Mouse (Mus musculus) embryonic facial prominence, embryonic 12.5 days (tissue): ENCODE data around the gene Lats1. TPM values are rescaled to one million over a fixed set of nuclear protein-coding genes. Genes with fewer than 3 reads are reported as not detected.

Source experiments
- ATAC-seq: fragments of 200-750 bp; cut with Nextera tagmentation; 2 replicates; pipeline ENCODE4 v1.8.0; 2017; ENCODE audit not compliant: insufficient number of reproducible peaks, insufficient read depth, low FRiP score, low TSS enrichment
- H3K27ac ChIP-seq: fragments of 300-500 bp; sonication (generic); 2 replicates; pipeline ENCODE4 v1.5.1; 2016; ENCODE audit warnings: mild to moderate bottlenecking
- H3K27me3 ChIP-seq: fragments of 300-500 bp; sonication (generic); 2 replicates; pipeline ENCODE4 v1.6.1; 2016; ENCODE audit warnings: mild to moderate bottlenecking, moderate library complexity
- H3K36me3 ChIP-seq: fragments of 300-500 bp; sonication (generic); 2 replicates; pipeline ENCODE4 v1.6.1; 2016; ENCODE audit warnings: mild to moderate bottlenecking
- H3K4me1 ChIP-seq: fragments of 300-500 bp; sonication (generic); 2 replicates; pipeline ENCODE4 v1.6.1; 2016
- H3K4me2 ChIP-seq: fragments of 300-500 bp; sonication (generic); replicated peaks from 2 replicates; pipeline ENCODE4 v1.6.1; 2016; ENCODE audit warnings: mild to moderate bottlenecking, moderate library complexity
- H3K4me3 ChIP-seq: fragments of 300-500 bp; sonication (generic); 2 replicates; pipeline ENCODE4 v1.5.1; 2016; ENCODE audit warnings: mild to moderate bottlenecking
- H3K9ac ChIP-seq: fragments of 300-500 bp; sonication (generic); 2 replicates; pipeline ENCODE4 v1.6.1; 2016; ENCODE audit warnings: mild to moderate bottlenecking, moderate library complexity
- H3K9me3 ChIP-seq: fragments of 300-500 bp; sonication (generic); 2 replicates; pipeline ENCODE4 v1.6.1; 2016; ENCODE audit warnings: mild to moderate bottlenecking, moderate library complexity
- WGBS: fragments of 180-500 bp; shearing (Covaris S2); methylation state at CpG from one replicate; pipeline ENCODE4 v1.1.7; 2016; 5-methylcytosine and 5-hydroxymethylcytosine counted together
- polyA plus RNA-seq: library from polyadenylated mRNA; unstranded; fragments of >200 nt; fragmentation: Nextera tagmentation; extraction: Ambion mirVana; gene quantifications from 2 replicates; pipeline ENCODE4 v1.2.1, GENCODE M21; 2016

The Lats1 gene
- polyA plus RNA-seq, 1 experiment from 2014 or later, result 9.5 TPM

DNA sequence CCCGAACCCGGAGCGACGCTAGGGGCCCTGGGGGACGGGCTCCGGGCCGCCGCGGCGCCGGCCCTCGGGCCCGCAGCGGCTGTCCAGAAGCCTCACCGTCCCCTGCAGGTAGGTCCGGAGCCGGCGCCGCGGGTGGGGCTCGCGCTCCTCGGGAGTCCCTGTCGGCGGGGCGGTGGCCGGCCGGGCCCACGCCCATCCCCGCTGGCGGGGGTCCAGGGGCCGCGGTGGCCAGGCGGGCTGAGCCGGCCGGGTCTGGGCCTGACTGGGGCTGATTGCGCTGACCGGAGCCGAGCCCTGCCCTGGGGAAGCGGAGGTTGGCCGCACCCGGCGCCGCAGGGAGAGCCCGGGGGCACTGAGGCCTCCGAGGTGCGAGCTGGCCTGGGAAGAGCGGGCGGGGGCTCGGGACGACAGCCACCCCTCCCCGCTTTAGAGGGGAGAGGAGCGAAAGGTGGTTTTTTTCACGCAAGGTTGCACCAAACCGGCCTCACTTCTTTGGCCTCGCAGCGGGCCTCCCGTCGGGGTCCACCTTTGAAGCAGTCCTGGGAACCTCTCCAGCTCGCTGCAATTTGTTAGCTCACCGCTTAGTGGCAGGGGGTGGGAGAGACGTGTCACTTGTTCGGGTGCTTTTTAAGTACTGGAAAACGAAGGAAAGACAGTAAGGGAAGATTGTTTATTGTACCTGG lies 470 bp downstream of the Lats1 start:
- peak overlapping the region; percentile 98 for H3K4me3 ChIP-seq
- no peaks in the 10 kb centered on the region for H3K9me3 ChIP-seq
- H3K4me1 ChIP-seq, result peaks cover 24% of the 10 kb centered on the region; the same call in 1 of the 2 replicates
- H3K27me3 ChIP-seq, result no peaks in the 10 kb centered on the region
- peaks cover 30% of the 10 kb centered on the region for H3K36me3 ChIP-seq
- WGBS, result 1% methylated on average over 47 of the region's 64 CpGs
- H3K27ac ChIP-seq, result peak overlapping the region; percentile 96
- H3K9ac ChIP-seq, result peak overlapping the region; percentile 100
- peak overlapping the region; percentile 75 for H3K4me2 ChIP-seq
- peak; percentile 87 for ATAC-seq

DNA sequence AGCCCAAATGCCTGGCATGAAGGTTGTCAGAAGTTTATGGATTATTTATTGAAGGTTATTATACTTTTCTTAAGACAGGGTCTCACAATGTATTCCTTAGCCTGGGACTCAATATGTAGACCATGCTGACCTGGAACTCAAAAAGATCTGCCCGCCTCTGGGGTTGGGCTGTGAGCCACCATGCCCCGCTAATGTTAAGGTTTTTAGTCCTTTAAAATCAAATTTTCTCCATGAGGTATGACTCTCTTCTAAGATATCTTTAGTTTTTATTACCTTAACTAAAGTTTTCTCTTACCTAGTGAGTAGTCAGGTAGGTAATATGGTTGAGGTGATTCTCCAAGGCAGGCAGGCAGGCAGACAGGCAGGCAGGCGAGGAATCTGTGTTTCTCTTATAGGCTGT lies 1.2 kb downstream of the Lats1 start:
- Histone ChIP-seq H3K9ac (peak overlapping the region; percentile 100), H3K4me1 (peaks cover 24% of the 10 kb centered on the region; the same call in 1 of the 2 replicates), H3K4me3 (peak overlapping the region; percentile 98), H3K27ac (no peak overlapping the region), H3K36me3 (peaks cover 28% of the 10 kb centered on the region), H3K4me2 (peak overlapping the region; percentile 75), H3K27me3 (no peaks in the 10 kb centered on the region), H3K9me3 (no peaks in the 10 kb centered on the region)
- ATAC-seq, result no peak
- WGBS, result 65% methylated on average over 3 of the region's 3 CpGs

GRCm38 (mm10) chr10:7686902-7687301 lies 5.9 kb downstream of the Lats1 start:
- peaks cover 12% of the 10 kb centered on the region; the same call in 1 of the 2 replicates for H3K4me1 ChIP-seq
- H3K4me3 ChIP-seq, result no peak overlapping the region
- no peaks in the 10 kb centered on the region for H3K27me3 ChIP-seq
- H3K27ac ChIP-seq, result no peak overlapping the region
- H3K9ac ChIP-seq, result no peak overlapping the region
- H3K4me2 ChIP-seq, result no peak overlapping the region
- H3K36me3 ChIP-seq, result peaks cover 14% of the 10 kb centered on the region; the same call in 1 of the 2 replicates
- no peaks in the 10 kb centered on the region for H3K9me3 ChIP-seq
- WGBS, result 91% methylated on average over 6 of the region's 6 CpGs
- ATAC-seq, result no peak

- no peak overlapping the region for H3K9ac ChIP-seq
- no peak overlapping the region for H3K4me3 ChIP-seq
- no peaks in the 10 kb centered on the region for H3K4me1 ChIP-seq
- H3K27ac ChIP-seq, result no peak overlapping the region
- H3K9me3 ChIP-seq, result no peaks in the 10 kb centered on the region
- peaks cover 65% of the 10 kb centered on the region for H3K36me3 ChIP-seq
- H3K27me3 ChIP-seq, result no peaks in the 10 kb centered on the region
- no peak for ATAC-seq
- no peak overlapping the region for H3K4me2 ChIP-seq
Observed at GRCm38 (mm10) chr10:7695286-7695685, 14.3 kb downstream of the Lats1 start.

- WGBS, result 87% methylated on average over 3 of the region's 3 CpGs
- peaks cover 83% of the 10 kb centered on the region for H3K36me3 ChIP-seq
Observed at GRCm38 (mm10) chr10:7700120-7700519, 19.1 kb downstream of the Lats1 start.

DNA sequence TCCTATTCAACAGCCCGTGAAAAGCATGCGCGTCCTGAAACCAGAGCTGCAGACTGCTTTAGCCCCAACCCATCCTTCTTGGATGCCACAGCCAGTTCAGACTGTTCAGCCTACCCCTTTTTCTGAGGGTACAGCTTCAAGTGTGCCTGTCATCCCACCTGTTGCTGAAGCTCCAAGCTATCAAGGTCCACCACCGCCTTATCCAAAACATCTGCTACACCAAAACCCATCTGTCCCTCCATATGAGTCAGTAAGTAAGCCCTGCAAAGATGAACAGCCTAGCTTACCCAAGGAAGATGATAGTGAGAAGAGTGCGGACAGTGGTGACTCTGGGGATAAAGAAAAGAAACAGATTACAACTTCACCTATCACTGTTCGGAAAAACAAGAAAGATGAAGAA lies 21.6 kb downstream of the Lats1 start:
- H3K4me2 ChIP-seq, result no peak overlapping the region
- H3K4me3 ChIP-seq, result no peak overlapping the region
- no peaks in the 10 kb centered on the region for H3K27me3 ChIP-seq
- H3K27ac ChIP-seq, result no peak overlapping the region
- WGBS, result 93% methylated on average over 6 of the region's 6 CpGs
- H3K4me1 ChIP-seq, result no peaks in the 10 kb centered on the region
- no peak overlapping the region for H3K9ac ChIP-seq
- no peaks in the 10 kb centered on the region for H3K9me3 ChIP-seq
- peaks cover 84% of the 10 kb centered on the region for H3K36me3 ChIP-seq
- ATAC-seq, result no peak

More at GRCm38 (mm10) chr10:7700120-7700519, 19.1 kb downstream of the Lats1 start:
- no peak overlapping the region for H3K4me2 ChIP-seq
- no peaks in the 10 kb centered on the region for H3K27me3 ChIP-seq
- no peak overlapping the region for H3K4me3 ChIP-seq
- no peak for ATAC-seq
- H3K4me1 ChIP-seq, result no peaks in the 10 kb centered on the region
- H3K9ac ChIP-seq, result no peak overlapping the region
- no peak overlapping the region for H3K27ac ChIP-seq
- no peaks in the 10 kb centered on the region for H3K9me3 ChIP-seq

DNA sequence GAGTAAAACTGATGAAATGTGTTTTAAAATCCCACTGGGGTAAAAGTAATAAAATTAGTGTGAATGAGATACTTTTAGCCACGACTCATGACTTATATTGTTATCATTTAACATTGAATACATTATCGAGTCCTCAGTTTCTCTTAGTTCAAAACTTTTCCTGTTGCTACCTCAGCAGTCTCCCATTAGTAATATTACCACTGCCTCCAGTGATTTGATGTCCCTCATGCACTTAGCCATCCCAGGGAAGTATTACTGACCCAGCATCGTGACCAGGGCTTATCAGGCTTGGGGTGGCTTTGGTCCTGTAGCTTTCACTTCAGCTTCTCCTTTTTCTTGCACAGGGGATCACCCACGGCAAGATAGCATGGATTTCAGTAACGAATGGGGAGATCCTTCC lies 29.1 kb downstream of the Lats1 start:
- ATAC-seq, result no peak
- H3K9ac ChIP-seq, result no peak overlapping the region
- H3K27ac ChIP-seq, result no peak overlapping the region
- H3K4me2 ChIP-seq, result no peak overlapping the region
- H3K9me3 ChIP-seq, result no peaks in the 10 kb centered on the region
- H3K4me1 ChIP-seq, result no peaks in the 10 kb centered on the region
- 92% methylated on average over 5 of the region's 5 CpGs for WGBS
- no peak overlapping the region for H3K4me3 ChIP-seq
- peaks cover 59% of the 10 kb centered on the region for H3K36me3 ChIP-seq
- no peaks in the 10 kb centered on the region for H3K27me3 ChIP-seq

DNA sequence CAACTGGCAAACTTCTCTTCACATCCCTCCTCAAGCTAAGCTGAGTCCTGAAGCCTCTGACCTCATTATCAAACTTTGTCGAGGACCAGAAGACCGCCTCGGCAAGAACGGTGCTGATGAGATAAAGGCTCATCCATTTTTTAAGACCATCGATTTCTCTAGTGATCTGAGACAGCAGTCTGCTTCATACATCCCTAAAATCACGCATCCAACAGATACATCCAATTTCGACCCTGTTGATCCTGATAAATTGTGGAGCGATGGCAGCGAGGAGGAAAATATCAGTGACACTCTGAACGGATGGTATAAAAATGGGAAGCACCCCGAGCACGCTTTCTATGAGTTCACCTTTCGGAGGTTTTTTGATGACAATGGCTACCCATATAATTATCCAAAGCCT lies 31.5 kb downstream of the Lats1 start:
- no peak for ATAC-seq
- Histone ChIP-seq H3K4me3 (no peak overlapping the region), H3K4me1 (no peaks in the 10 kb centered on the region), H3K27ac (no peak overlapping the region), H3K27me3 (no peaks in the 10 kb centered on the region), H3K4me2 (no peak overlapping the region), H3K9ac (no peak overlapping the region), H3K9me3 (no peaks in the 10 kb centered on the region), H3K36me3 (peaks cover 46% of the 10 kb centered on the region)
- 93% methylated on average over 13 of the region's 13 CpGs for WGBS

DNA sequence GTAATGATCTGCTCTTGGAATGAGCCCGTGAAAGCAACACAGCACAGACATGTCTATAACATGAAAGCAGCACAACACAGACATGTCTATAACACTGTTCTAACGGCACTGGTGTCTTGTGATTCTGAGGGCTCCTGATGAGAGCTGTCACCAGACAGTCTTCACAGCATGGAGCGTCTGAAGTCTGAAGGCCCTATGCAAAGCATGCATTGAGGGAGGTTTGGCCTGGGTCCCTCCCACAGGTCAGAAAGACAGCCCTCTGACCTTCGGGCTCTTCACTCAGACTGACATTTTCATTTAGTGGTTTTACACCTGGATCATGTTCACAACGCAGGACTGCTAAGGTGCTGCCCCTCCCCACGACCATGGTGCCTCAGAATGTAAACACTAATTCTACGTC lies 34.0 kb downstream of the Lats1 start:
- Histone ChIP-seq H3K36me3 (peaks cover 34% of the 10 kb centered on the region), H3K4me3 (no peak overlapping the region), H3K27me3 (no peaks in the 10 kb centered on the region), H3K9me3 (no peaks in the 10 kb centered on the region), H3K4me1 (no peaks in the 10 kb centered on the region), H3K9ac (no peak overlapping the region), H3K4me2 (no peak overlapping the region), H3K27ac (no peak overlapping the region)
- WGBS, result 84% methylated on average over 7 of the region's 7 CpGs
- no peak for ATAC-seq

DNA sequence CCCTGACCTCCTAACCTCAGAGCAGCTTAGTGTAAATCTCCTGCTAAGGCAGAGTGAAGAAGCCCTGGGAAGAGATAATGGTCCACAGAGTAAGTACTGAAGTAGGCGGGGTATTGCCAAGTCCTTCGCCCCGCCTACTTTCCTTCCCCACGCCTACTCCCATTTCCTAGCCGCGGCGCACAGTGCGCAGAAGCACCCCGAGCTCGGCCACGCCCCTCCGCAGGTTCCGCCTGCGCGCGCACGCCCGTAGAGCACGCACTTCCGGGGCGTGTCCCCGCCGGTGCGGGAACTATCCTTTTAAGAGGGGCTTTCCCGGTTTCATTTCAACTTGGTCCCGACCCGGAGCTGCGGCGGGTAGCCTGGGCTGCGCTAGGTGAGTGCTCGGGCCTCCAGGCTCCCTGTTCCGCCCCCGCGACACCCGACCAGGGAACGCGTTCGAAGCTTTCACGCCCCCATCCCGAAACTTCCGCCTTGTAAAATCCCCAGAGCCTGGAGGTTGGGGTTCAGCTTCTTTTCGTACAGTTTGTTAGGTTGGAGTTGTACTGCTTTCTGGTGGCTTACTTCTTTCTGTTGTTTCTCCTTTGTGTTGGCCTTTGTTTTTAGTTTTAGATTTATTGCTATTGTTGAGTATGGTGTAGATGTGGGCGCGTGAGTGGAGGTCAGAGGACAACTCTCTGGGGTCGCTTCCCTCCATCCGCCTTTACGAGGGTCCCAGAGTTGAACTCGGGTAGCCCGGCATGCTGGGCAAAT lies 44.9 kb downstream of the Lats1 start, which contains the start of gene Katna1:
Katna1 (plus strand) TSS at position 250 of the 750 bp plus-strand sequence.
- no peaks in the 10 kb centered on the region for H3K36me3 ChIP-seq
- 0 out of 2 replicates have a peak, but pooled peaks cover 8% of the 10 kb centered on the region for H3K4me1 ChIP-seq
- ATAC-seq, result peak; percentile 97
- no peaks in the 10 kb centered on the region for H3K9me3 ChIP-seq
- H3K9ac ChIP-seq, result peak within 1 kb of the TSS; percentile 80
- WGBS, result under 1% methylated on average over 49 of the region's 49 CpGs
- H3K4me3 ChIP-seq, result peak within 1 kb of the TSS; percentile 90
- peak within 1 kb of the TSS; percentile 77 for H3K4me2 ChIP-seq
- peak within 1 kb of the TSS; percentile 78 for H3K27ac ChIP-seq
- H3K27me3 ChIP-seq, result no peaks in the 10 kb centered on the region

- Histone ChIP-seq H3K4me1 (0 out of 2 replicates have a peak, but pooled peaks cover 8% of the 10 kb centered on the region), H3K36me3 (no peaks in the 10 kb centered on the region), H3K27ac (0 out of 2 replicates have a peak overlapping the region, but pooled peaks have one; percentile 78), H3K4me3 (peak overlapping the region; percentile 90), H3K9ac (peak overlapping the region; percentile 80), H3K9me3 (no peaks in the 10 kb centered on the region), H3K27me3 (no peaks in the 10 kb centered on the region), H3K4me2 (peak overlapping the region; percentile 77)
- no peak for ATAC-seq
- WGBS, result 0% methylated on average over 8 of the region's 8 CpGs
Observed at GRCm38 (mm10) chr10:7726501-7726812, 45.4 kb downstream of the Lats1 start.

- 0 out of 2 replicates have a peak, but pooled peaks cover 8% of the 10 kb centered on the region for H3K4me1 ChIP-seq
- H3K9ac ChIP-seq, result peak overlapping the region; percentile 80
- peak overlapping the region; percentile 77 for H3K4me2 ChIP-seq
- H3K36me3 ChIP-seq, result no peaks in the 10 kb centered on the region
- peak overlapping the region; percentile 90 for H3K4me3 ChIP-seq
- WGBS, result 17% methylated on average over 3 of the region's 3 CpGs
- ATAC-seq, result no peak
- H3K9me3 ChIP-seq, result no peaks in the 10 kb centered on the region
- no peaks in the 10 kb centered on the region for H3K27me3 ChIP-seq
- H3K27ac ChIP-seq, result no peak overlapping the region
Observed at GRCm38 (mm10) chr10:7727011-7727410, 46.0 kb downstream of the Lats1 start.
